Mouse (Mus musculus) brain, embryonic 14.5 days (tissue): ENCODE results near the gene Celf5.

Experiments used
- CTCF ChIP-seq: fragments of 200-500 bp; IDR thresholded peaks from 2 replicates; pipeline ENCODE4 v1.5.1; 2012; ENCODE audit warnings: inconsistent platforms, mild to moderate bottlenecking, moderate library complexity, borderline replicate concordance; ENCODE audit not compliant: insufficient read depth, insufficient read length; ENCODE audit errors: extremely low read depth
- POLR2A ChIP-seq: fragments of 200-500 bp; IDR thresholded peaks from 2 replicates; pipeline ENCODE4 v1.6.1; 2012; ENCODE audit warnings: mild to moderate bottlenecking, inconsistent platforms, borderline replicate concordance; ENCODE audit not compliant: poor library complexity, insufficient read depth, insufficient read length, severe bottlenecking; ENCODE audit errors: extremely low read depth

GRCm38 (mm10) chr10:81452237-81452946 lies 30.1 kb downstream of the Celf5 start:
- TF ChIP-seq CTCF (no peak), POLR2A (no peak)
